Mouse (Mus musculus): ENCODE data around the gene Brpf3. TPM values are rescaled to one million over a fixed set of nuclear protein-coding genes. Genes with fewer than 3 reads are reported as not detected.

Brpf3 gene
- total and polyA plus RNA-seq, 2 experiments = 4.4 to 18.9 TPM

GRCm38 (mm10) chr17:28781290-28782045, 19.4 kb upstream of the Brpf3 start:
- no peaks in the 10 kb centered on the region for H3K4me1 ChIP-seq (ENCODE audit: control insufficient read depth, insufficient read depth, low read length)
- no peak overlapping the region for H3K4me3 ChIP-seq (ENCODE audit: insufficient read depth, low read depth, low read length)
- H3K27me3 ChIP-seq (ENCODE audit: control insufficient read depth, insufficient read depth, low read length) = no peaks in the 10 kb centered on the region
- no peak overlapping the region for H3K27ac ChIP-seq (replicated peaks; ENCODE audit: insufficient read depth, low read depth, low read length)
- no peak for DNase-seq (ENCODE audit: extremely low read depth, low read depth, low spot score)
- no peaks in the 10 kb centered on the region for H3K79me2 ChIP-seq (ENCODE audit: control insufficient read depth, insufficient read depth, low read length)
- TF ChIP-seq POLR2A (IDR thresholded peaks at IDR 0.05; ENCODE audit: extremely low read depth, insufficient read depth, low read length) (no peak), CTCF (IDR thresholded peaks at IDR 0.05; ENCODE audit: low read depth, low read length) (no peak)
- WGBS = 83% methylated on average over 9 of the region's 9 CpGs
- H3K9ac ChIP-seq (ENCODE audit: low read depth, low read length) = no peak overlapping the region
- no peaks in the 10 kb centered on the region for H3K36me3 ChIP-seq (ENCODE audit: control insufficient read depth, insufficient read depth, low read length)

- H3K27me3 ChIP-seq (ENCODE audit: control insufficient read depth, insufficient read depth, low read length) = no peaks in the 10 kb centered on the region
- H3K79me2 ChIP-seq (ENCODE audit: control insufficient read depth, insufficient read depth, low read length) = no peaks in the 10 kb centered on the region
- no peaks in the 10 kb centered on the region for H3K36me3 ChIP-seq (ENCODE audit: control insufficient read depth, insufficient read depth, low read length)
- WGBS = 94% methylated on average over 3 of the region's 3 CpGs
- DNase-seq (ENCODE audit: extremely low read depth, low read depth, low spot score) = no peak
- no peak overlapping the region for H3K9ac ChIP-seq (ENCODE audit: low read depth, low read length)
- no peak for TF ChIP-seq POLR2A (IDR thresholded peaks at IDR 0.05; ENCODE audit: extremely low read depth, insufficient read depth, low read length)
- no peak for TF ChIP-seq CTCF (IDR thresholded peaks at IDR 0.05; ENCODE audit: low read depth, low read length)
- H3K4me3 ChIP-seq (ENCODE audit: insufficient read depth, low read depth, low read length) = no peak overlapping the region
- no peaks in the 10 kb centered on the region for H3K4me1 ChIP-seq (ENCODE audit: control insufficient read depth, insufficient read depth, low read length)
- H3K27ac ChIP-seq (replicated peaks; ENCODE audit: insufficient read depth, low read depth, low read length) = no peak overlapping the region
Measured at GRCm38 (mm10) chr17:28785036-28785435, 15.9 kb upstream of the Brpf3 start.

- Histone ChIP-seq H3K4me1 (ENCODE audit: control insufficient read depth, insufficient read depth, low read length) (no peaks in the 10 kb centered on the region), H3K36me3 (ENCODE audit: control insufficient read depth, insufficient read depth, low read length) (no peaks in the 10 kb centered on the region), H3K79me2 (ENCODE audit: control insufficient read depth, insufficient read depth, low read length) (no peaks in the 10 kb centered on the region), H3K4me3 (ENCODE audit: insufficient read depth, low read depth, low read length) (no peak overlapping the region), H3K27ac (replicated peaks; ENCODE audit: insufficient read depth, low read depth, low read length) (no peak overlapping the region), H3K9ac (ENCODE audit: low read depth, low read length) (no peak overlapping the region), H3K27me3 (ENCODE audit: control insufficient read depth, insufficient read depth, low read length) (no peaks in the 10 kb centered on the region)
- no peak for DNase-seq (ENCODE audit: extremely low read depth, low read depth, low spot score)
- 98% methylated on average over 12 of the region's 12 CpGs for WGBS
- TF ChIP-seq POLR2A (IDR thresholded peaks at IDR 0.05; ENCODE audit: extremely low read depth, insufficient read depth, low read length) (no peak), CTCF (IDR thresholded peaks at IDR 0.05; ENCODE audit: low read depth, low read length) (no peak)
Measured at GRCm38 (mm10) chr17:28787507-28787906, 13.4 kb upstream of the Brpf3 start.

GRCm38 (mm10) chr17:28797031-28797430, 3.9 kb upstream of the Brpf3 start:
- no peak overlapping the region for H3K4me3 ChIP-seq (ENCODE audit: insufficient read depth, low read depth, low read length)
- H3K27ac ChIP-seq (replicated peaks; ENCODE audit: insufficient read depth, low read depth, low read length) = no peak overlapping the region
- peaks cover 2% of the 10 kb centered on the region for H3K4me1 ChIP-seq (ENCODE audit: control insufficient read depth, insufficient read depth, low read length)
- DNase-seq (ENCODE audit: extremely low read depth, low read depth, low spot score) = no peak
- H3K36me3 ChIP-seq (ENCODE audit: control insufficient read depth, insufficient read depth, low read length) = no peaks in the 10 kb centered on the region
- H3K79me2 ChIP-seq (ENCODE audit: control insufficient read depth, insufficient read depth, low read length) = peaks cover 4% of the 10 kb centered on the region; the same call in 1 of the 2 replicates
- no peak overlapping the region for H3K9ac ChIP-seq (ENCODE audit: low read depth, low read length)
- 94% methylated on average over 4 of the region's 4 CpGs for WGBS
- no peaks in the 10 kb centered on the region; the same call in 1 of the 2 replicates for H3K27me3 ChIP-seq (ENCODE audit: control insufficient read depth, insufficient read depth, low read length)
- TF ChIP-seq POLR2A (IDR thresholded peaks at IDR 0.05; ENCODE audit: extremely low read depth, insufficient read depth, low read length) (no peak), CTCF (IDR thresholded peaks at IDR 0.05; ENCODE audit: low read depth, low read length) (no peak)

- DNase-seq (ENCODE audit: extremely low read depth, low read depth, low spot score) = no peak
- Histone ChIP-seq H3K27ac (replicated peaks; ENCODE audit: insufficient read depth, low read depth, low read length) (no peak overlapping the region), H3K79me2 (ENCODE audit: control insufficient read depth, insufficient read depth, low read length) (peaks cover 14% of the 10 kb centered on the region; the same call in 1 of the 2 replicates), H3K36me3 (ENCODE audit: control insufficient read depth, insufficient read depth, low read length) (no peaks in the 10 kb centered on the region), H3K4me3 (ENCODE audit: insufficient read depth, low read depth, low read length) (no peak overlapping the region), H3K9ac (ENCODE audit: low read depth, low read length) (no peak overlapping the region), H3K27me3 (ENCODE audit: control insufficient read depth, insufficient read depth, low read length) (no peaks in the 10 kb centered on the region; the same call in 1 of the 2 replicates), H3K4me1 (ENCODE audit: control insufficient read depth, insufficient read depth, low read length) (peaks cover 3% of the 10 kb centered on the region)
- TF ChIP-seq POLR2A (IDR thresholded peaks at IDR 0.05; ENCODE audit: extremely low read depth, insufficient read depth, low read length) = no peak
- no peak for TF ChIP-seq CTCF (IDR thresholded peaks at IDR 0.05; ENCODE audit: low read depth, low read length)
- 29% methylated on average over 14 of the region's 14 CpGs for WGBS
Measured at GRCm38 (mm10) chr17:28799291-28800160, 1.4 kb upstream of the Brpf3 start.

Data from liver, adult 2 months (tissue).